Mouse (Mus musculus): Measurements from ENCODE around the gene Sema4d. TPM values are rescaled to one million over a fixed set of nuclear protein-coding genes. Genes with fewer than 3 reads are reported as not detected.
"Not testable (repeated sequence)": the region's sequence is repeated elsewhere in the genome, so short reads cannot be mapped to it uniquely, and the experiment has no call there.

The Sema4d gene
- total and polyA plus RNA-seq, 2 experiments from 2014 or later: 13.7 to 33.1 TPM

- 82% methylated on average over 5 of the region's 5 CpGs for WGBS
- no peak for ATAC-seq
- TF ChIP-seq CTCF (IDR thresholded peaks at IDR 0.05; ENCODE audit: low read depth): no peak
- peaks cover 68% of the 10 kb centered on the region for H3K36me3 ChIP-seq (ENCODE audit: insufficient read depth, low read length)
- H3K27ac ChIP-seq: no peak overlapping the region
- H3K4me2 ChIP-seq (ENCODE audit: low read depth, low read length): no peak overlapping the region
- H3K9me3 ChIP-seq (ENCODE audit: low read length): no peaks in the 10 kb centered on the region
- H3K4me1 ChIP-seq (ENCODE audit: insufficient read depth, low read length): no peaks in the 10 kb centered on the region
- no peak overlapping the region for H3K4me3 ChIP-seq (ENCODE audit: low read length)
- no peaks in the 10 kb centered on the region for H3K27me3 ChIP-seq (ENCODE audit: insufficient read depth, low read length)
- H3K9ac ChIP-seq (replicated peaks; ENCODE audit: low read length): no peak overlapping the region
- no peak for DNase-seq (ENCODE audit: low spot score)
Measured at GRCm38 (mm10) chr13:51681076-51681475, 112.5 kb downstream of the Sema4d start.

DNA sequence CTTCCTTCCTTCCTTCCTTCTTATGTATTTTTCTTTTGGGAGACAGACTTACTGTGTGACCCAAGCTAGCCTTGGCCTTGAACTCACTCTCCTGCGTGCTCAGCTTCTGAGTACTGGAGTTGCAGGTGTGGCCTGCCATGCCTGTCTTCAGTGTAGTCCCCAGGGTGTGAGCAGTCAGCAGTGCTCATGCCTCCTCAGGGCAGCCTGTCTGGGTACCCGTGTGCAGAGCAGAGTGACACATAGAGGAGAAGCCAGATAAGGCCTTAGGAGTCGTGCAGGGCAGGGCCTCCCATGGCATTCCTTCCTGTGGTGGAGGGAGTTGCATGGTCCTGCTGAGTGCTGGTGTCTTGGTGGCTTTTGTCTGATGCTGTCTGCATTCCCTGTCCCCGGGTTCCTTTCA lies 114.2 kb downstream of the Sema4d start:
- no peak overlapping the region for H3K4me2 ChIP-seq (ENCODE audit: low read depth, low read length)
- ATAC-seq (no peak), DNase-seq (ENCODE audit: low spot score) (no peak)
- 85% methylated on average over 4 of the region's 4 CpGs for WGBS
- no peak for TF ChIP-seq CTCF (IDR thresholded peaks at IDR 0.05; ENCODE audit: low read depth)
- no peaks in the 10 kb centered on the region for H3K27me3 ChIP-seq (ENCODE audit: insufficient read depth, low read length)
- H3K4me1 ChIP-seq (ENCODE audit: insufficient read depth, low read length): no peaks in the 10 kb centered on the region
- H3K36me3 ChIP-seq (ENCODE audit: insufficient read depth, low read length): peaks cover 71% of the 10 kb centered on the region
- no peak overlapping the region for H3K27ac ChIP-seq
- H3K4me3 ChIP-seq (ENCODE audit: low read length): no peak overlapping the region
- H3K9ac ChIP-seq (replicated peaks; ENCODE audit: low read length): no peak overlapping the region
- no peaks in the 10 kb centered on the region for H3K9me3 ChIP-seq (ENCODE audit: low read length)

GRCm38 (mm10) chr13:51678687-51679086 lies 114.9 kb downstream of the Sema4d start:
- ATAC-seq (no peak), DNase-seq (ENCODE audit: low spot score) (no peak)
- H3K4me1 ChIP-seq (ENCODE audit: insufficient read depth, low read length): no peaks in the 10 kb centered on the region
- 90% methylated on average over 6 of the region's 6 CpGs for WGBS
- H3K9me3 ChIP-seq (ENCODE audit: low read length): no peaks in the 10 kb centered on the region
- no peak overlapping the region for H3K9ac ChIP-seq (replicated peaks; ENCODE audit: low read length)
- H3K36me3 ChIP-seq (ENCODE audit: insufficient read depth, low read length): peaks cover 76% of the 10 kb centered on the region
- H3K27ac ChIP-seq: no peak overlapping the region
- H3K27me3 ChIP-seq (ENCODE audit: insufficient read depth, low read length): no peaks in the 10 kb centered on the region
- no peak overlapping the region for H3K4me3 ChIP-seq (ENCODE audit: low read length)
- no peak overlapping the region for H3K4me2 ChIP-seq (ENCODE audit: low read depth, low read length)
- TF ChIP-seq CTCF (IDR thresholded peaks at IDR 0.05; ENCODE audit: low read depth): no peak

DNA sequence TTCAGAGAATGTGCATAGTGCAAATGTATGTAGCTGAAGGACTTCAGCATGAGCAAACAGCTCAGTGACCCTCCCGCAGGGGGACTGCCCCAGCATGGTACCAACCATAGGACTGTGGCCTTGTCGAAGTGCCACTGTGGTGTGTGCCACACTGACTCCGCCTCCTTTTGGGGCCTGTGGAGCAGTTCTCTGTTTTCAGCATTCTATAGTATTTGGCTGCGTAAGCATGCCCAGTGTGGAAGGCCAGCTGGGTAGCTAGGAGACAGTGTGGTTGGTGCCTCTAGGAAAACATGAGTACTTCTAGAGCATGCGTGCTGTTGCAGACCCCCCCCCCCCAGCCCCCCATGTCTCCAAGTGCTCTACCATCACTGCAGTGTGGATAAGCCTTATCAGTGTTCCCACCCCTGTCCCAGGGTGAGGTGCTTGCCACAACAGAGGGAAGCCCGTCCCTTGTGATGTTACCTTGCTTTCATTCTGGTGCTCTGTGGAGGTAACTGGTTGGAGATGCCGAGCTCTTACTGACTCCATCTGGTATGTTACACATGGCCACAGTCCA lies 115.8 kb downstream of the Sema4d start:
- Histone ChIP-seq H3K9me3 (ENCODE audit: low read length) (no peaks in the 10 kb centered on the region), H3K4me2 (ENCODE audit: low read depth, low read length) (no peak overlapping the region), H3K4me3 (ENCODE audit: low read length) (no peak overlapping the region), H3K36me3 (ENCODE audit: insufficient read depth, low read length) (peaks cover 73% of the 10 kb centered on the region), H3K27me3 (ENCODE audit: insufficient read depth, low read length) (no peaks in the 10 kb centered on the region), H3K27ac (no peak overlapping the region), H3K4me1 (ENCODE audit: insufficient read depth, low read length) (no peaks in the 10 kb centered on the region), H3K9ac (replicated peaks; ENCODE audit: low read length) (no peak overlapping the region)
- no peak for DNase-seq (ENCODE audit: low spot score)
- no peak for TF ChIP-seq CTCF (IDR thresholded peaks at IDR 0.05; ENCODE audit: low read depth)
- peak; percentile 22; the same call in 1 of the 2 replicates for ATAC-seq
- WGBS: 87% methylated on average over 7 of the region's 7 CpGs

GRCm38 (mm10) chr13:51677041-51677440 lies 116.5 kb downstream of the Sema4d start:
- Histone ChIP-seq H3K4me1 (ENCODE audit: insufficient read depth, low read length) (no peaks in the 10 kb centered on the region), H3K4me2 (ENCODE audit: low read depth, low read length) (no peak overlapping the region), H3K4me3 (ENCODE audit: low read length) (no peak overlapping the region), H3K27ac (no peak overlapping the region), H3K9me3 (ENCODE audit: low read length) (no peaks in the 10 kb centered on the region), H3K9ac (replicated peaks; ENCODE audit: low read length) (no peak overlapping the region), H3K27me3 (ENCODE audit: insufficient read depth, low read length) (no peaks in the 10 kb centered on the region), H3K36me3 (ENCODE audit: insufficient read depth, low read length) (peaks cover 70% of the 10 kb centered on the region)
- DNase-seq (ENCODE audit: low spot score): no peak
- no peak for TF ChIP-seq CTCF (IDR thresholded peaks at IDR 0.05; ENCODE audit: low read depth)
- WGBS: 94% methylated on average over 12 of the region's 12 CpGs
- ATAC-seq: no peak

DNA sequence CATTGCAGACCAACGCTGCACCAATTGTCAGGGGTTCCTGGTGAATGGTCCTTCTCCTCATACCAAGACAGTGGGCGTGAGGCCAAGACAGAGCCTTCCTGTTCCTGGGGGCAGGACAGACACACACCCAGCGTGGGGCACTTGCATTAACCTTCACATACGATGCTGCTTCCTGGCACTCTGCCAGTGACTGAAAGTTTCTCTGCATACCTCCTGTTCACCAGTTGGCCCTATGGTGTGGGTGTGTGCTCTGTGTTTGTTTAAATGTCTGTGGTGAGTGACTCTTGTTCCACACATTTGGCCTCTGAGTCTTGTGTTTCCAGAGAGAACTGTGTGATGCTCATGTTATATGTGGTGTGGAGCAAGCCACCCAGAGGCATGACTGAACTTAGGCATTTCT lies 116.9 kb downstream of the Sema4d start:
- Histone ChIP-seq H3K4me3 (ENCODE audit: low read length) (no peak overlapping the region), H3K27me3 (ENCODE audit: insufficient read depth, low read length) (no peaks in the 10 kb centered on the region), H3K27ac (no peak overlapping the region), H3K36me3 (ENCODE audit: insufficient read depth, low read length) (peaks cover 67% of the 10 kb centered on the region), H3K9me3 (ENCODE audit: low read length) (no peaks in the 10 kb centered on the region), H3K4me2 (ENCODE audit: low read depth, low read length) (no peak overlapping the region), H3K9ac (replicated peaks; ENCODE audit: low read length) (no peak overlapping the region), H3K4me1 (ENCODE audit: insufficient read depth, low read length) (no peaks in the 10 kb centered on the region)
- DNase-seq (ENCODE audit: low spot score) (peak; percentile 29), ATAC-seq (no peak)
- no peak for TF ChIP-seq CTCF (IDR thresholded peaks at IDR 0.05; ENCODE audit: low read depth)
- WGBS: 64% methylated on average over 4 of the region's 4 CpGs

- 94% methylated on average over 12 of the region's 12 CpGs for WGBS
- not testable (repeated sequence) for ATAC-seq
- H3K36me3 ChIP-seq (ENCODE audit: insufficient read depth, low read length): peaks cover 53% of the 10 kb centered on the region
Measured at GRCm38 (mm10) chr13:51668195-51668594, 125.4 kb downstream of the Sema4d start.

More at GRCm38 (mm10) chr13:51668195-51668594, 125.4 kb downstream of the Sema4d start:
- H3K27ac ChIP-seq; H3K9ac ChIP-seq (replicated peaks; ENCODE audit: low read length); DNase-seq (ENCODE audit: low spot score); H3K9me3 ChIP-seq (ENCODE audit: low read length); H3K4me3 ChIP-seq (ENCODE audit: low read length); H3K4me2 ChIP-seq (ENCODE audit: low read depth, low read length); H3K4me1 ChIP-seq (ENCODE audit: insufficient read depth, low read length); H3K27me3 ChIP-seq (ENCODE audit: insufficient read depth, low read length): not testable (repeated sequence)

Measured in hindbrain, postnatal 0 days (tissue).